Mouse (Mus musculus): ENCODE data around the gene Notch3.

GRCm38 (mm10) chr17:32073359-32073758, 93.3 kb downstream of the Notch3 start:
- TF ChIP-seq GATA1 (IDR thresholded peaks at IDR 0.05; ENCODE audit: borderline replicate concordance, low read length): no peak
- TF ChIP-seq FLI1 (IDR thresholded peaks at IDR 0.05; ENCODE audit: low read length): no peak

All from megakaryocyte, embryonic 14.5 days (primary cell).